Mouse (Mus musculus) heart, postnatal 10 days (tissue): ENCODE data around the gene Angptl8. TPM values are rescaled to one million over a fixed set of nuclear protein-coding genes. Genes with fewer than 3 reads are reported as not detected.

Source experiments
- DNase-seq, 2 experiments: peaks; one replicate each; pipeline ENCODE4 v3.0.0; 2021
- intact Hi-C: fragments of 180-260 bp; cut with DNase I; formaldehyde crosslinking; loops from one replicate; pipeline ENCODE4 v1.15.1; 2025
- total RNA-seq, 2 experiments: library from RNA; stranded (reverse); gene quantifications; 2 replicates each; pipeline ENCODE4 v1.2.3; 2021

The Angptl8 gene
- total RNA-seq, 2 experiments from 2014 or later, result 0.31 TPM; not detected in 1

GRCm38 (mm10) chr9:21806976-21807375 lies 28.3 kb upstream of the Angptl8 start:
- no peak for DNase-seq
- intact Hi-C loops, result no loop called here

GRCm38 (mm10) chr9:21808561-21808960 lies 26.7 kb upstream of the Angptl8 start:
- DNase-seq, result no peak
- intact Hi-C loops, result no loop called here

DNA sequence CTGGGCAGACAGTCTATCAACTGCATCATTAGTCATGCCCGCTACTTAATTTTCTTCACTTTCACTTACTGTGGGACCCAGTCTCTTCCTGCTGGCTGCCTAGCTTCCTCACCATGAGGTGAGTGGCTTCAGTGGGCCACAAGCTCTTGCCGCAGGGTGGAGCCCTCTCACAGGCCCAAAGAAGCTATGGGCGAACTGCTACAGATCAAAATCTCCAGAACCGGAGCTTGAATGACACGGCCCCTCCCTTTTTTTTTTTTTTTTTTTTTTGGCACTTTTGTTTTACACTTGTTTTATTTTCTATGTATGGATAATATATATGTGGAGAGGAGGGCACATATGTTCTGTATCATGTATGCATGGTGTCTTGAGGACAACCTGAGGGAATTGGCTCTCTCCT lies 24.1 kb upstream of the Angptl8 start:
- intact Hi-C loops, result no loop called here
- no peak for DNase-seq

- intact Hi-C loops, result no loop called here
Observed at GRCm38 (mm10) chr9:21816716-21817305, 18.5 kb upstream of the Angptl8 start.

DNA sequence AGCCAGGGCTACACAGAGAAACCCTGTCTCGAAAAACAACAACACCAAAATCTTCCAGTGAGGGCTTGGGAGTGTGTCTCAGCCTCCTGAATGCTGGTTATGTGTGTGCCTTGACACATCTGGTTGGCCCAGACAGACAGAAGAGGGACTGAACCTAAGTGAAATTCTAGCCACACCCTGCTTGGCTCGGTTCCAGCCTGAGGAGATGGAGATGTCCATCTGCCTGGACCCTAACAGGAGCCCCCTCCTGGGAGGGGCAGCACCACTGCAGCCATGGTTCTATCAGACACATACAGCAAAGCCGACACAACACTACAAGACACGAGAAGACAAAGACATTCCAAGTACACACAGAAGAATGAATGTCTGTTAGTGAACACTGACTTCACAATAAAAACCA lies 17.2 kb upstream of the Angptl8 start:
- intact Hi-C loops, result no loop called here
- no peak for DNase-seq

More at GRCm38 (mm10) chr9:21816716-21817305, 18.5 kb upstream of the Angptl8 start:
- DNase-seq, result no peak

GRCm38 (mm10) chr9:21818561-21818960 lies 16.7 kb upstream of the Angptl8 start:
- intact Hi-C loops, result no loop called here
- DNase-seq, result no peak

DNA sequence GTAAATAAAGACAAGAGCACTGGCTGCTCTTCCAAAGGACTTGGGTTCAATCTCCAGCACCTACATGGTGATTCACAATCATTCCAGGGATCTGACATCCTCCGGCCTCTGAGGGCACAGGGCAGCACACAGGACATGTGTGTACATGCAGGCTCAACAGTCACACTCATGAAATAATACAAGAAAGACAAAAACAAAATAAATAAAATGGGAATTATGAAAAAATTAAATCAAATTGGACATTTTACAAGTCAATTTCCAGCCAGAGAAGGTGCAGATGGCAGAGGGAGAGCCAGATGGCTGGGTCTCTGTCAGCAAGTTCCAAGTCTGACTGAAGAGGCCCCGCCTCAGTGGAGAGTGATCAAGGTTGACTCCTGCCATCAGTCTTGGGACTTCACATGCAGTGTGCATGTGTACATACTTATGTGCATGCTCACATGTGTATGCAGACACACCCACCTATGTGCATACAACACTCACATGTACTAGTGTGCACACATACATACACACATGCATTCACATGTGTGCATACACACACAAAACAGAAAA lies 16.1 kb upstream of the Angptl8 start:
- intact Hi-C loops, result no loop called here

DNA sequence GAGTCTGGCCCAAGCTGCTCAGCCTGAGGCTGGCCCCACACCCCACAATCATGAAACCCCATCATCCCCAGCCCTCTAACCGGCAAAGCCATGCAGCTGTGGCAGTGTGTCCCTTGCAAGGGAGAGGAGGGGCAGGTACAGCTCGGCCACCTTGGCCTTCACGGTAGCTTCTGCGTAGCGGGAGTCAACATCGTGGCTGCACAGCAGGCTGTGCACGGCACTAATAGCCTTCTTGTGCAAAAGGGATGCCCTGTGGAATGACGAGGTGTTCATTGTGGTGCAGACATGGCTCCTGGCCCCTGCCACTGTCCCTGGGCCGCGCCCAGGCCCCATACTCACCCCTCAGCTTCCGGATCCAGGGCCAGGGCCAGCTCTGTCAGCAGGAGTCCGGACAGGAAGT lies 15.1 kb upstream of the Angptl8 start:
- intact Hi-C loops, result no loop called here
- DNase-seq, result no peak

More for the DNA sequence above, 16.1 kb upstream of the Angptl8 start:
- DNase-seq, result no peak

DNA sequence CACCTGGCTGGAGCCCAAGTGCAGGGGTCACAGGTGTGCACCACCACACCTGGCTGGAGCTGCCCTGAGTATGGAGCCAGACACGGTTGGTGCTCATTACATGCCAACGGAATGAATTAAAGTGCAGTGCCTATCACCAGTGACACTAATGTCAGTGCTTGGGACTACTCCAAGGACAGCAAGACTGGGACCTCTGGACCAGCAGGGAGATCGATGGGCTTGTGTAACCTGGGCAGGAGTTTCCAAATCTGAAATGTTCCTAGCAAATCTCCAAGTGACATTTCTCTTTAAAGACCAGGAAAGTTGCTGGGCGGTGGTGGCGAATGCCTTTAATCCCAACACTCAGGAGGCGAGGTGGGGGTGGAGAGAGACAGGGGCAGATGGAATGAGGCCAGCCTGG lies 12.6 kb upstream of the Angptl8 start:
- intact Hi-C loops, result no loop called here
- DNase-seq, result no peak

- intact Hi-C loops, result no loop called here
- no peak for DNase-seq
Observed at GRCm38 (mm10) chr9:21823957-21824356, 11.4 kb upstream of the Angptl8 start.

- DNase-seq, result no peak
- intact Hi-C loops, result no loop called here
Observed at GRCm38 (mm10) chr9:21824366-21824765, 10.9 kb upstream of the Angptl8 start.

DNA sequence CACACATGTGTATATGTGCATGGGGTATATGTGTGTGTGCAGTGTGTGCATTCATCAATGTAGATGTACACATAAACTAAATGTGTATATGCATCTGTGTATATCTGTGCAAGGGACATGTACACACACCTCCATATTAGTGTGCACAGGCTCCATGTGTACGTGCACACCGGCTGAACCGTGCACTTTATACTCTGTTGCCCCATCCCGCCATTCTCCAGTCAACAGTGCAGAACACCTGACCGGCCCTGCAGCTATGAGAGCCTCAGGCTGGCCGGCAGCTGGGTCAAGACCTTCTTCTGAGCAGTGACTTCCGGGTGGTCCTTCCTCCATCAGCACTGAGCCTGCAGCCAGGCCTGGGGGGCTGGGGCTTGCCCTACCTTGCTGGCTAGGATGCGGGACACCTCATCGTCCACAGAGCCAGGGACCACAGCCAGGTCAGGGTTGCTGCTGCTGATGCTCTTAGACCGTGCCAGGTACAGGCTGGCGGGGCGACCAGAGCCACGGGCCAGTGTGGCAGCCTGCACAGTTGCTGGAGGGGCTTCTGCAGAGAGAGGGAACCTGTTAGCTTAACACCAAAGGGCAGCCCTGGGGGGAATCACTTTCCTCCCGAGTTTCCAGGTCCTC lies 5.4 kb upstream of the Angptl8 start:
- intact Hi-C loops, result no loop called here
- no peak for DNase-seq

DNA sequence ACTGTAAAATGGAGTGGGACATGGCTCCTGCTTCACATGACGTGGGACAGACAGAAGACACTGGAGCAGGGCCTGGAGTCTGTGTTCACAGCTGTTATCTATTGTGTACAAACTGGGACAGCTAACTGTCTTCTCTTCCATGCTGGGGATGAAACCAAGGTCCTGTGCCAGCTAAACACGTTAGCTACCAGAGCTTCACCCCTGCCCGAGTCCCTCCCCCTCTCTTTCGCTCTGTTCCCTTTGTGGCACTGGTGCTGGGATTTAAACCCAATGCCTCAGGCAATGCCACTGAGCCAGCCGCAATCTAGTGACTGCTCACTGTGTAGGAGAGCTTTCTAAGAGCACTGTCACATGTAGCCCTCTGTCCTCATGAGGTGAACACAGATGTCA lies 4.9 kb upstream of the Angptl8 start:
- DNase-seq, result no peak
- intact Hi-C loops, result no loop called here

DNA sequence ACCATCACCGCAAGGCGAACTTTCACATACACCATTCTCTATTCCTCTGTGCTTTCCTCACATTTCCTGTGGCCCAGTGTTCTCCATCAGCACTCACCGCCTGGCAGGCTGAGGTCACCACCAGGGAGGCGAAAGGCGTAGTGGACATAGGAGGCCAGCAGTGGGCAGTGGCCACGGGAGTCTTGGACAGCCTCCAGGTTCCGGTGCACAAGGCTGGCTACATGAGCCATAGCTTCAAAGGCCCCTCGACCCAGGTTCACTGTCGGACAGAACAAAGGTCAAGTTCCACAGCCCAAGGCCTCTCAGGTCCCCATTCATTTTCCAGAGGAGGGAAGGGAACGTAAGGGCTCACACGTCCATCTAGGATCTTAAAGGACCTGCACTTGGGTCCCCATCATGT lies 4.4 kb upstream of the Angptl8 start:
- DNase-seq, result no peak
- intact Hi-C loops, result no loop called here

DNA sequence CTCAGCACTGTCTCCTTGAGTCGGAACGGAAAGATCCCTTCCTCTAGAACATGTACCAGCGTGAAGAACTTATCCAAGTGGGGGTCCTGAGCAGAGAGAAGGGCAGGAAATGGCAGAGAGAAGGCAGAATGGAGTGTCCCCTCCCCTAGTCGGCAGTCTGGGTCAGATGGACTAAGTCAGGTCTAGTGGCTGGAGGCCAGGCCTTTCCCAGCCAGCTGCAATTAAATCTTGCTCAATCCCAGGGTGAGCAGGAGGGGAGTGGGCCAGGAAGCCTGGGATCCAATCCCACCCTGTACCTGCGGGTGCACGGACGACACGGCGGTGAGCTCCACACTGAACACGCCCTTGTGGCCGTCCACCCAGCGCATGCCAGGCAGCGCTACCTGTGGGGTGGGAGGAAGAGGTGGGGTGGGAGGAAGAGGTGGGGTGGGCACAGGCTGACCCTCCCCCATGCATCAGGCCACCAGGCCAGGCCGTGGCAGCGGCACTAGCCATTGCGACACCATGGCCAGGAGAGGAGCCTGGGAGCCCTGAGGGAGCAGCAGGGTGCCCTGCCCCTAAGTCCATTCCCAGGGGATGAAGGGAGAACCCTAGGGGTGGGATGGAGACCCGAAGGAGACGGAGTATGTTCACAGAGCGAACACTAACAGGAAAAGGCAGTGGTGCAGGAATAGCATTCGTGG lies 3.6 kb upstream of the Angptl8 start:
- no peak for DNase-seq
- intact Hi-C loops, result no loop called here

GRCm38 (mm10) chr9:21837690-21838089 lies 2.4 kb downstream of the Angptl8 start:
- no peak for DNase-seq
- intact Hi-C loops, result no loop called here

- DNase-seq, result peak in 1 of 2 experiments; percentile 55
- intact Hi-C loops, result loop anchor here (1.0 kb wide), 1 partner anchor 31 kb away; no protein-coding TSS in a partner anchor
Observed at GRCm38 (mm10) chr9:21840115-21840787, 4.9 kb downstream of the Angptl8 start.

DNA sequence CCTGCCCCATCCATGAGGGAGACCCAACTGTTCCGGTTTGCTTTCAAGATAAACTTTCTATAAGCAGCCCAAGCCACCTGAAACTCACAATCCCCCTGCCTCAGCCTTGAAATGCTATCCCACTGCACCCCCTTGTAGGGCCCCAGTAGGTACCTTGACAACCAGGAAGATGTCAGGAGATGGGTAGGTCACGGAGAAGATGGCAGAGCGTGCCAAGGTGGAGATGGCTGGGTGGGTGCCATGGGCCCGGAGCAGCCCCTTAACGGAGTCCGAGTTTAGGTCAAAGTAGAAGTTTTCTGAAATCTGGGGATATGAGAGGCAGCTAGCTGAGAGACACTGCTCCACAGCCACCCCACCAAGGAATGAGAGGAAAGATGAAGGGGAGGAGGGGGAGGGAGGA lies 6.0 kb downstream of the Angptl8 start:
- no peak for DNase-seq
- intact Hi-C loops, result no loop called here

GRCm38 (mm10) chr9:21842391-21842790 lies 7.1 kb downstream of the Angptl8 start:
- intact Hi-C loops, result no loop called here
- DNase-seq, result peak; percentile 74 to 75

GRCm38 (mm10) chr9:21843086-21843485 lies 7.8 kb downstream of the Angptl8 start:
- DNase-seq, result no peak
- intact Hi-C loops, result no loop called here

GRCm38 (mm10) chr9:21845381-21846080 lies 10.2 kb downstream of the Angptl8 start:
- intact Hi-C loops, result no loop called here
- DNase-seq, result no peak
